In genomic region chr2:30237881-30238280, GRCm38 (mm10) we compare ENCODE assay signal across 8 mouse cellular contexts. TPM values are rescaled to one million over a fixed set of nuclear protein-coding genes. Genes with fewer than 3 reads are reported as not detected.
DNase-seq lines count a peak whose midpoint lies in the region; ATAC-seq and TF ChIP-seq lines count a peak whose summit lies in the region.

No protein-coding gene starts in this region.

- peak overlapping the region; percentile 89 for H3K9ac ChIP-seq in forebrain, embryonic 11.5 days (ENCODE audit: low read length)
- H3K9ac ChIP-seq in hindbrain, embryonic 12.5 days: peak overlapping the region; percentile 92

- H3K36me3 ChIP-seq in forebrain, embryonic 11.5 days (ENCODE audit: control insufficient read depth, insufficient read depth, low read length): peaks cover 3% of the 10 kb centered on the region; the same call in 1 of the 2 replicates
- peaks cover 30% of the 10 kb centered on the region for H3K36me3 ChIP-seq in hindbrain, embryonic 12.5 days

- CTCF ChIA-PET in Patski (lab: Charles Lee): interaction anchor here (1.0 kb wide), 1 partner anchor 29 kb away, joined by 4 read pairs; no protein-coding TSS in a partner anchor

- DNase-seq in 3T3-L1 (ENCODE audit: low read depth, low spot score): peak; percentile 52
- DNase-seq in Patski (ENCODE audit: low read depth, low spot score): no peak
- DNase-seq in forebrain, embryonic 11.5 days (ENCODE audit: low spot score): peak; percentile 85
- DNase-seq in layer of hippocampus, postnatal 25 days (ENCODE audit: extremely low spot score in 1 of 2, low spot score in 1 of 2): peak; percentile 40 to 54
- DNase-seq in lung, postnatal 14 days: peak; percentile 72
- DNase-seq in right cerebral cortex, postnatal 25 days: peak; percentile 70
- DNase-seq in cerebellum, postnatal 36 days: no peak

- TF ChIP-seq CTCF in Patski (IDR thresholded peaks at IDR 0.05): no peak

- H3K27ac ChIP-seq in forebrain, embryonic 11.5 days (ENCODE audit: low read depth, low read length): peak overlapping the region; percentile 84
- peak overlapping the region; percentile 95 for H3K27ac ChIP-seq in hindbrain, embryonic 12.5 days

- under 1% methylated on average over 42 of the region's 42 CpGs for WGBS in forebrain, embryonic 11.5 days
- WGBS in hindbrain, embryonic 12.5 days: 0% methylated on average over 34 of the region's 42 CpGs

- POLR2A ChIA-PET in Patski (lab: Charles Lee): interaction anchor here (1.2 to 1.4 kb wide), 5 partner anchors 12 to 66 kb away, joined by 3 to 6 read pairs (median 4); partner anchors contain the start of gene Kyat1

- no peaks in the 10 kb centered on the region for H3K9me3 ChIP-seq in forebrain, embryonic 11.5 days (ENCODE audit: control insufficient read depth, low read length)
- no peaks in the 10 kb centered on the region for H3K9me3 ChIP-seq in hindbrain, embryonic 12.5 days (replicated peaks)

- peak; percentile 59 for ATAC-seq in Patski
- peak; percentile 88 for ATAC-seq in forebrain, embryonic 11.5 days (replicated peaks; ENCODE audit: low FRiP score)
- peak; percentile 91 for ATAC-seq in hindbrain, embryonic 12.5 days (ENCODE audit: low FRiP score)

- no peaks in the 10 kb centered on the region for H3K27me3 ChIP-seq in Patski
- no peaks in the 10 kb centered on the region for H3K27me3 ChIP-seq in forebrain, embryonic 11.5 days (ENCODE audit: control insufficient read depth, insufficient read depth, low read length)
- H3K27me3 ChIP-seq in hindbrain, embryonic 12.5 days: no peaks in the 10 kb centered on the region

- in situ Hi-C loops in Patski (cut with MboI; ENCODE audit: low pct_unique_long_range_greater_than_20kb): no loop called here

- peaks cover 10% of the 10 kb centered on the region; the same call in 1 of the 2 replicates for H3K4me1 ChIP-seq in forebrain, embryonic 11.5 days (replicated peaks; ENCODE audit: control insufficient read depth, insufficient read depth, low read length)
- H3K4me1 ChIP-seq in hindbrain, embryonic 12.5 days: peaks cover 27% of the 10 kb centered on the region

- H3K4me2 ChIP-seq in forebrain, embryonic 11.5 days (ENCODE audit: low read depth, low read length, severe bottlenecking): peak overlapping the region; percentile 84
- peak overlapping the region; percentile 91 for H3K4me2 ChIP-seq in hindbrain, embryonic 12.5 days (replicated peaks)

- H3K4me3 ChIP-seq in forebrain, embryonic 11.5 days (ENCODE audit: low read depth, low read length): peak overlapping the region; percentile 89
- H3K4me3 ChIP-seq in hindbrain, embryonic 12.5 days: peak overlapping the region; percentile 93

RNA-seq across cellular contexts. Expression of gene Lrrc8a, which starts 0.4 kb away (rescaled TPM):
- polyA plus RNA-seq in Patski (2021): 19.3 TPM
- 50.7 and 54.5 TPM in 2 replicates for polyA plus RNA-seq in forebrain, embryonic 11.5 days (2014; fragmentation: Nextera tagmentation; extraction: Ambion mirVana)
- 39.3 and 42.2 TPM in 2 replicates for polyA plus RNA-seq in hindbrain, embryonic 12.5 days (2016; fragmentation: Nextera tagmentation; extraction: Ambion mirVana)
- total RNA-seq in layer of hippocampus, postnatal 25 days (2021): 10 to 100 TPM; 57.1 to 60.7 TPM

RNA-seq across cellular contexts. Expression of gene Gm28035, which starts 2.5 kb away (rescaled TPM):
- 2.1 TPM for polyA plus RNA-seq in Patski (2021)
- polyA plus RNA-seq in forebrain, embryonic 11.5 days (2014; fragmentation: Nextera tagmentation; extraction: Ambion mirVana): 0.20 and 0.28 TPM in 2 replicates
- 0.30 and 0.36 TPM in 2 replicates for polyA plus RNA-seq in hindbrain, embryonic 12.5 days (2016; fragmentation: Nextera tagmentation; extraction: Ambion mirVana)
- total RNA-seq in layer of hippocampus, postnatal 25 days (2021): 1 to 10 TPM; 6.1 to 7.4 TPM

RNA-seq across cellular contexts. Expression of gene Phyhd1, which starts 28.1 kb away (rescaled TPM):
- polyA plus RNA-seq in Patski (2021): 22.4 TPM
- polyA plus RNA-seq in forebrain, embryonic 11.5 days (2014; fragmentation: Nextera tagmentation; extraction: Ambion mirVana): 3.8 and 3.9 TPM in 2 replicates
- 5.0 and 5.6 TPM in 2 replicates for polyA plus RNA-seq in hindbrain, embryonic 12.5 days (2016; fragmentation: Nextera tagmentation; extraction: Ambion mirVana)
- 10 to 100 TPM; 18.6 to 24.8 TPM for total RNA-seq in layer of hippocampus, postnatal 25 days (2021)

RNA-seq across cellular contexts. Expression of gene Kyat1, which starts 32.2 kb away (rescaled TPM):
- polyA plus RNA-seq in Patski (2021): 14.8 TPM
- 8.4 and 9.6 TPM in 2 replicates for polyA plus RNA-seq in forebrain, embryonic 11.5 days (2014; fragmentation: Nextera tagmentation; extraction: Ambion mirVana)
- polyA plus RNA-seq in hindbrain, embryonic 12.5 days (2016; fragmentation: Nextera tagmentation; extraction: Ambion mirVana): 10.4 and 13.1 TPM in 2 replicates
- 10 to 100 TPM; 17.1 to 18.4 TPM for total RNA-seq in layer of hippocampus, postnatal 25 days (2021)

RNA-seq across cellular contexts. Expression of gene Gm28038, which starts 43.0 kb away (rescaled TPM):
- polyA plus RNA-seq in Patski (2021): not detected
- not detected in 2 replicates for polyA plus RNA-seq in forebrain, embryonic 11.5 days (2014; fragmentation: Nextera tagmentation; extraction: Ambion mirVana)
- not detected in 2 replicates for polyA plus RNA-seq in hindbrain, embryonic 12.5 days (2016; fragmentation: Nextera tagmentation; extraction: Ambion mirVana)
- total RNA-seq in layer of hippocampus, postnatal 25 days (2021): not detected

Comparison
In these comparisons a context has a peak if more than half of its experiments do, and no peak if none do; other contexts are left out.
1. DNase-seq: peak in 3T3-L1 (single experiment), forebrain, embryonic 11.5 days (single experiment), layer of hippocampus, postnatal 25 days (2 of 2), lung, postnatal 14 days (single experiment) and right cerebral cortex, postnatal 25 days (single experiment); none in Patski (single experiment) and cerebellum, postnatal 36 days (0 of 2).
2. Peak in every context shown above with its lines, with median percentiles within 50 percentile points of each other: ATAC-seq.